Mouse (Mus musculus) granulocyte monocyte progenitor cell, adult 5-6 weeks (primary cell): ENCODE results near the gene Nf1. TPM values are rescaled to one million over a fixed set of nuclear protein-coding genes. Genes with fewer than 3 reads are reported as not detected.

Source experiments
- ATAC-seq: replicated peaks from 2 replicates; pipeline ENCODE4 v1.8.0; 2016; ENCODE audit warnings: mild to moderate bottlenecking, moderate TSS enrichment, inconsistent platforms; ENCODE audit not compliant: poor library complexity, severe bottlenecking
- total RNA-seq, 2 experiments: library from RNA; stranded (forward) in 1 of 2; stranded (reverse) in 1 of 2; fragments of 200-712, 200-1000 nt in 1 of 2; fragments of >200 nt in 1 of 2; fragmentation: Nextera tagmentation in 1 of 2; gene quantifications; 2 replicates each; pipeline ENCODE4 v1.2.3; 2014 to 2017

Gene Nf1
- total RNA-seq, 2 experiments from 2014 or later = 11.0 to 28.3 TPM

- peak; percentile 52 for ATAC-seq
Measured at GRCm38 (mm10) chr11:79523560-79524309, 184.2 kb downstream of the Nf1 start, which contains the start of gene Evi2b. TSS of gene Evi2b (minus strand) at chr11:79523762.

- no peak for ATAC-seq
Measured at GRCm38 (mm10) chr11:79524310-79524575, 184.8 kb downstream of the Nf1 start.

- no peak for ATAC-seq
Measured at GRCm38 (mm10) chr11:79526549-79526948, 187.1 kb downstream of the Nf1 start.

GRCm38 (mm10) chr11:79527015-79527738 lies 187.7 kb downstream of the Nf1 start:
- peak; percentile 45 for ATAC-seq

- ATAC-seq = peak; percentile 75
Measured at GRCm38 (mm10) chr11:79527739-79528384, 188.4 kb downstream of the Nf1 start.

- ATAC-seq = no peak
Measured at GRCm38 (mm10) chr11:79528601-79529000, 189.1 kb downstream of the Nf1 start.

GRCm38 (mm10) chr11:79529226-79529625 lies 189.7 kb downstream of the Nf1 start:
- no peak for ATAC-seq

- no peak for ATAC-seq
Measured at GRCm38 (mm10) chr11:79529736-79530135, 190.2 kb downstream of the Nf1 start.

GRCm38 (mm10) chr11:79530333-79530761 lies 190.9 kb downstream of the Nf1 start, which contains the start of the genes Evi2 and Evi2a:
TSS of gene Evi2 (minus strand) at chr11:79530589.
TSS of gene Evi2a (minus strand) at chr11:79530609.
- ATAC-seq = peak; percentile 74

GRCm38 (mm10) chr11:79530774-79531173 lies 191.3 kb downstream of the Nf1 start:
- no peak for ATAC-seq

- no peak for ATAC-seq
Measured at GRCm38 (mm10) chr11:79531485-79531884, 192.0 kb downstream of the Nf1 start.

- ATAC-seq = no peak
Measured at GRCm38 (mm10) chr11:79533311-79533710, 193.8 kb downstream of the Nf1 start.

- ATAC-seq = no peak
Measured at GRCm38 (mm10) chr11:79533950-79534690, 194.6 kb downstream of the Nf1 start.

GRCm38 (mm10) chr11:79535554-79535953 lies 196.1 kb downstream of the Nf1 start:
- no peak for ATAC-seq

- ATAC-seq = no peak
Measured at GRCm38 (mm10) chr11:79536293-79536692, 196.8 kb downstream of the Nf1 start.

GRCm38 (mm10) chr11:79552622-79553021 lies 213.1 kb downstream of the Nf1 start:
- ATAC-seq = no peak

GRCm38 (mm10) chr11:79560536-79560935 lies 221.0 kb downstream of the Nf1 start:
- ATAC-seq = no peak

- no peak for ATAC-seq
Measured at GRCm38 (mm10) chr11:79563493-79563892, 224.0 kb downstream of the Nf1 start.

GRCm38 (mm10) chr11:79566947-79567346 lies 227.5 kb downstream of the Nf1 start:
- ATAC-seq = no peak

GRCm38 (mm10) chr11:79568197-79568911 lies 228.9 kb downstream of the Nf1 start:
- no peak for ATAC-seq
